Mouse (Mus musculus) heart, embryonic 15.5 days (tissue): ENCODE measurements around the gene Depdc1b. TPM values are rescaled to one million over a fixed set of nuclear protein-coding genes. Genes with fewer than 3 reads are reported as not detected.

Source experiments
- ATAC-seq: fragments of 200-750 bp; cut with Nextera tagmentation; replicated peaks from 2 replicates; pipeline ENCODE4 v1.8.0; 2017; ENCODE audit warnings: low read depth, moderate TSS enrichment; ENCODE audit not compliant: insufficient number of reproducible peaks, insufficient read depth, low FRiP score
- H3K27ac ChIP-seq: fragments of 300-500 bp; sonication (generic); 2 replicates; pipeline ENCODE4 v1.5.1; 2015; ENCODE audit warnings: mild to moderate bottlenecking, inconsistent platforms
- H3K27me3 ChIP-seq: fragments of 300-500 bp; sonication (generic); 2 replicates; pipeline ENCODE4 v1.6.1; 2015; ENCODE audit warnings: inconsistent platforms
- H3K36me3 ChIP-seq: fragments of 300-500 bp; sonication (generic); 2 replicates; pipeline ENCODE4 v1.6.1; 2015; ENCODE audit warnings: mild to moderate bottlenecking, inconsistent platforms
- H3K4me1 ChIP-seq: fragments of 300-500 bp; sonication (generic); replicated peaks from 2 replicates; pipeline ENCODE4 v1.6.1; 2015; ENCODE audit warnings: inconsistent platforms
- H3K4me2 ChIP-seq: fragments of 300-500 bp; sonication (generic); 2 replicates; pipeline ENCODE4 v1.6.1; 2015; ENCODE audit warnings: inconsistent platforms, mild to moderate bottlenecking, moderate library complexity
- H3K4me3 ChIP-seq: fragments of 300-500 bp; sonication (generic); 2 replicates; pipeline ENCODE4 v1.5.1; 2015; ENCODE audit warnings: mild to moderate bottlenecking, inconsistent platforms
- H3K9ac ChIP-seq: fragments of 300-500 bp; sonication (generic); 2 replicates; pipeline ENCODE4 v1.6.1; 2015; ENCODE audit warnings: mild to moderate bottlenecking, inconsistent platforms
- H3K9me3 ChIP-seq: fragments of 300-500 bp; sonication (generic); replicated peaks from 2 replicates; pipeline ENCODE4 v1.6.1; 2016; ENCODE audit warnings: inconsistent platforms
- WGBS: fragments of 180-500 bp; shearing (Covaris S2); methylation state at CpG from one replicate; pipeline ENCODE4 v1.1.7; 2015; ENCODE audit warnings: mixed read lengths; 5-methylcytosine and 5-hydroxymethylcytosine counted together
- polyA plus RNA-seq: library from polyadenylated mRNA; unstranded; fragments of >200 nt; fragmentation: Nextera tagmentation; extraction: Ambion mirVana; gene quantifications from 2 replicates; pipeline ENCODE4 v1.2.1, GENCODE M21; 2015

Gene Depdc1b
- polyA plus RNA-seq, 1 experiment from 2014 or later, result 3.2 TPM

DNA sequence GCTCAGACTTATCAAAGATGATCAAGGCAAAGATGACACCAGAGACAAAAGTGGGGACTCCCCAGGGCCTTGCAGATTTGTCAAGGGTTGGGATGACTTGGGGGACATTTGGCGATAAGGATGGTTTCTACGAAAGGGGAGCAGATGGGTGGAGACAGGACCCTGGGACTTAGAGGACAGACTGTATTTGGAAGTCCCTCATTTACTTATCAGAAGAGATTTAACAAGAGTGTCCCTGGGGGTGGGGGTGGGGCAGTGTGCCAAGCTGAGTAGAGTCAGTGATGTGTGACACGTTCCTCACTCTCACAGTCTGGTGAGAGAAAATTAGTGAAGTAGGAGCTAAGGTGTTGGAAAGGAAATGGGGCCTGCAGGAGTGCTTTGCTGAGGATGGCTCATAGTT, 42.1 kb downstream of the Depdc1b start:
- Histone ChIP-seq H3K9me3 (no peaks in the 10 kb centered on the region), H3K4me1 (0 out of 2 replicates have a peak, but pooled peaks cover 3% of the 10 kb centered on the region), H3K9ac (no peak overlapping the region), H3K4me2 (no peak overlapping the region), H3K4me3 (no peak overlapping the region), H3K36me3 (no peaks in the 10 kb centered on the region), H3K27ac (no peak overlapping the region), H3K27me3 (no peaks in the 10 kb centered on the region)
- no peak for ATAC-seq
- WGBS, result 54% methylated on average over 3 of the region's 3 CpGs

DNA sequence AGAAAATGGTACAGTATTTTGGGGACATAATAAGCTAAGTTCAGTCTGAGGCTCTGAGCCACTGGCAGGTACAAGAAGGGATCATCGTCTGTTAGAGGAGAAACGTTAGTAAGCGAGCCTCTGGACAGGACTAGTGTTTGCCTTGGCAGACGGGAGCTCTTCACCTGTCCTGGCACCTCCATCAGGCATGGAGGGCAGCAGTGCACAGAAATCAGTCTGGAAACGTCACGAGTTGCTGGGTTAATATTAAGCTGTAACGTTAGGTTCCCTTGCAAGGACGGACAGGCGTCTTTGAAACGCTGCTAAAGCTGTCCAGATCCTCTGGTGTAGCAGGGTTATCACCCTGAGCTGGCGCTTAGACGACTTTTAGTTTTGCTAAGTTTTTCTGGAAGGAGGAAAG, 51.4 kb downstream of the Depdc1b start:
- H3K4me2 ChIP-seq, result no peak overlapping the region
- whole genome bisulfite sequencing, result 92% methylated on average over 12 of the region's 12 CpGs
- no peak overlapping the region for H3K9ac ChIP-seq
- no peaks in the 10 kb centered on the region for H3K4me1 ChIP-seq
- no peaks in the 10 kb centered on the region for H3K27me3 ChIP-seq
- H3K9me3 ChIP-seq, result no peaks in the 10 kb centered on the region
- H3K4me3 ChIP-seq, result no peak overlapping the region
- H3K27ac ChIP-seq, result no peak overlapping the region
- H3K36me3 ChIP-seq, result 0 out of 2 replicates have a peak, but pooled peaks cover 4% of the 10 kb centered on the region
- ATAC-seq, result no peak

DNA sequence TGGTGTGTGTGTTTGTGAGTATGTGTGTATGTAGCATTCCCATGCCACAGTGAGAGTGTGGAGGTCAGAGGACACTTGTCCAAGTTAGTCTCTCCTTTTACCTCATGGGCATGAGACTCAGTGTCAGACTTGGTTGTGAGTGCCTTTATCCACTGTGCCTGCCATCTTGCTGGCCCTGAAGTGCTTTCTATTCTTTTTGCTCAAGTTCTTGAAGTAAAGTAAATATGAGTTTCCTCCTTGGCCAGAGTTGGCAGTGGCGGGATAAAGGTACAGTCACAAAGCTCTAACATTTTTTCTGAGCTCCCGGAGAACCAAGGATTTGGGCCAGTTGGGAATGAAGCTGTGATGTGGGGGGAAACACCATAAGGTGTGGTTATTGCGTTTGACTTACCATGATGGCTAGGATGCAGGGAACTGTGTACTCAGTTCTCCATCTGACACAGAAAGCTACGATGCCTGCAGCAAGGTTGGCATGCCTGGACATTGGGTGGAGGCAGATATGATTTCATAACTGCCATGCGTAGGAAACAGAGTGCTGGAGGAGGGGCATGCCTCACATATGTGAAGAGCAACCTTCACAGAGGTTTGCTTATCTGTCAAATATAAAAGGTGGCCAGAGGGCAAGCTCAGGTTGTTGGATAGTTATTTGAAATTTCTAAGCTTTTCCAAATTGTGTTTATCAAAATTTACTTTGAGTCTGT, 54.3 kb downstream of the Depdc1b start:
- H3K27ac ChIP-seq, result no peak overlapping the region
- WGBS, result 81% methylated on average over 5 of the region's 5 CpGs
- H3K4me1 ChIP-seq, result no peaks in the 10 kb centered on the region
- no peak overlapping the region for H3K4me3 ChIP-seq
- H3K27me3 ChIP-seq, result no peaks in the 10 kb centered on the region
- no peak for ATAC-seq
- H3K4me2 ChIP-seq, result no peak overlapping the region
- H3K9ac ChIP-seq, result no peak overlapping the region
- H3K9me3 ChIP-seq, result no peaks in the 10 kb centered on the region
- 0 out of 2 replicates have a peak, but pooled peaks cover 3% of the 10 kb centered on the region for H3K36me3 ChIP-seq

DNA sequence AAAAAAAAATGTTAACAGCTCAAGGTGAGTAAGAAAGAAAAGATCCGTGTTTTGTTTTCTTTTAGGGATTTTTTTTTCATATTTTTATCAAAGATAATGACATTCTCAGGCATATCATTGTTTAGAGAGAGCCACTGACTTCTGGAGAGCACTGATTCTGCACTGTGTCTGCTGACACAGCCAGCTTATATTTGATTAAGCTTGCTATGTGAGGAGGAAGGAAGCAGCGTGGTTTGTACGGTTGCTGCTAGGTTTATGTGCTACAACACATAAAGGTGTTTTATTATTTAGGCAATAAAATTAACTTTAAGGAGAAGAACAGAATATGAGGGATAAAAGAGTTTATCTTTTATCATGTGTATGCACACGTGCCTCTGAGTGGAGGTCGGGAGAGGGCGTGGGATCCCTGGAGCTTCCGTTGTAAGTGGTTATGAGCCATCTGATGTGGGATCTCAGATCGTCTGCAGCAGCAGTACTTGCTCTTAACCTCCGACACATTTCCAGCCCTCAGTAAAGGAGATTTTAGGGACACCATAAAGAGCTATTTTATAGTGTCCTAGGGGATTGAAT, 55.3 kb downstream of the Depdc1b start:
- H3K9ac ChIP-seq, result no peak overlapping the region
- WGBS, result 62% methylated on average over 9 of the region's 9 CpGs
- ATAC-seq, result no peak
- no peaks in the 10 kb centered on the region for H3K27me3 ChIP-seq
- no peaks in the 10 kb centered on the region for H3K36me3 ChIP-seq
- no peak overlapping the region for H3K4me3 ChIP-seq
- H3K4me2 ChIP-seq, result no peak overlapping the region
- H3K4me1 ChIP-seq, result no peaks in the 10 kb centered on the region
- H3K27ac ChIP-seq, result no peak overlapping the region
- no peaks in the 10 kb centered on the region for H3K9me3 ChIP-seq

DNA sequence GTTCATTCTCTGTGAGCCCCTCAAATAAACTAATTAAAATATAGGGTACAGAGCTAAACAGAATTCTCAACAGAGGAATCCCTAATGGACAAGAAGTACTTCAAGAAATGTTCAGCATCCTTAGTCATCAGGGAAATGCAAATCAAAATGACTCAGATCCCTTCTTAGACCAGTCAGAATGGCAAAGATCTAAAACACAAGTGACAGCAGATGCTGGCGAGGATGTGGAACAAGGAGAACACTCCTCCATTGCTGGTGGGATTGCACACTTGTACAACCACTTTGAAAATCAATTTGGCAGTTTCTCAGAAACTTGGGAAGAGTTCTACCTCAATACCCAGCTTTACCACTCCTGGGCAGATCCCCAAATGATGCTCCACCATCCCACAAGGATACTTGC, 57.1 kb downstream of the Depdc1b start:
- 84% methylated on average over 1 of the region's 1 CpGs for WGBS

DNA sequence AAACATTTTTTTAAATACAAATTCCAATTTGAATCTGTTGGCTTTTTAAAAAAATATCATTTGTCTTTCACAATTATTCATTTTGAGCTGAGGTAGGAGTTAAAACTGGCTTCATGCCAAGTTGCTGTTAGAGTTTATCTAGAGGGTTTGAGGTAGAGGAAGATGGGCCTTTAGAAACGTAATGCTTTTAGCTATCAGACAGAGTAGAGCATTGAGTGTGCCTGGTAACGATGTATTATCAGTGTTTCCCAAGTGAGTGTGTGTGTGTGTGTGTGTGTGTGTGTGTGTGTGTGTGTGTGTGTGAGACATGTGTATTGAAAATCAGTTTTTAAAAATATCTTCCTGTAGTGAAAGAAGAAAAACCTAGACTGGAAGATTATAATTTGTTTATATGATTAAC, 60.5 kb downstream of the Depdc1b start:
- Histone ChIP-seq H3K36me3 (no peaks in the 10 kb centered on the region), H3K9me3 (no peaks in the 10 kb centered on the region), H3K4me3 (no peak overlapping the region), H3K27ac (no peak overlapping the region), H3K4me2 (no peak overlapping the region), H3K27me3 (no peaks in the 10 kb centered on the region), H3K9ac (no peak overlapping the region), H3K4me1 (no peaks in the 10 kb centered on the region)
- no peak for ATAC-seq
- 24% methylated on average over 2 of the region's 2 CpGs for WGBS

More for the DNA sequence above, 57.1 kb downstream of the Depdc1b start:
- H3K4me3 ChIP-seq, result no peak overlapping the region
- no peak overlapping the region for H3K27ac ChIP-seq
- H3K9ac ChIP-seq, result no peak overlapping the region
- H3K4me1 ChIP-seq, result no peaks in the 10 kb centered on the region
- no peaks in the 10 kb centered on the region for H3K9me3 ChIP-seq
- H3K36me3 ChIP-seq, result no peaks in the 10 kb centered on the region
- H3K4me2 ChIP-seq, result no peak overlapping the region
- no peaks in the 10 kb centered on the region for H3K27me3 ChIP-seq
- no peak for ATAC-seq

DNA sequence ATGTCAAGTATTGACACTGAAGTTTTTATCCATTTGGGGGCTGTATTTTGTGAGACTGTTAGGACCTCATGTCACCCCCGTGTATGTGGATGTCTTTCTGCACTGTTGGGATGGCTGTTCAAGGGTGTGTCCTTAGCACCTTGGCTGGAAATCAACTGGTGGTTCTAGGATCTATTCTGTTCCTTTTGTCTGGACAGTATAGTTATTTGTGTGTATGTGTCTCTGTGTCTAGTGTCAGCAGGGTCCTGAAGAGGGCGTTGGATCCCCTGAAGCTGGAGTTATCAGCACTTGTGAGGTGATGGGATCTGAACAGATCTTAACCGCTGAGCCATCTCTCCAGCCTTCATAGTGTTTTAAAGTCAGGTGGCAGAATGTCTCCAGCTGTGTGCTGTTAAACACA, 65.0 kb downstream of the Depdc1b start:
- no peak overlapping the region for H3K4me3 ChIP-seq
- no peaks in the 10 kb centered on the region for H3K27me3 ChIP-seq
- H3K36me3 ChIP-seq, result 0 out of 2 replicates have a peak, but pooled peaks cover 3% of the 10 kb centered on the region
- H3K4me1 ChIP-seq, result no peaks in the 10 kb centered on the region
- WGBS, result 84% methylated on average over 3 of the region's 3 CpGs
- no peak overlapping the region for H3K9ac ChIP-seq
- H3K4me2 ChIP-seq, result no peak overlapping the region
- no peak overlapping the region for H3K27ac ChIP-seq
- ATAC-seq, result no peak
- no peaks in the 10 kb centered on the region for H3K9me3 ChIP-seq

DNA sequence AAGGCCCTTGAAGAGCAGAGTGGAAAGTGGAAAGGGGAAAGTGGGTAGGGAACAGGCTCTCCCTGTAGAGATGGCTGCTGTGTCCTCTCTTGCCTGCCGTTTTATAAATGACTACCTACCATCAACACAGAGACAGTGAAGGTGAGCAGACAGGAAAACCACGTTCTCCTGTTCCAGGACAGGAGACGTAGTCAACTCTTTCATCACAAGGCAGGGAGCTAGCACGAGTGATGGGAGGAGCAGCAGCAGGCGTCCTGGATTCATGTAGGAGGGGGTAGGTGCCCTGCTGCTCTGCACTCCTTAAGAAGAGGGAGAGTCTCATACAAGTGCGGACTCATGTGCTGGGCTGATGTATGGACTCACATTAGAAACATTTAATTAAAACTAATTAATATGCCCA, 66.9 kb downstream of the Depdc1b start:
- Histone ChIP-seq H3K4me3 (no peak overlapping the region), H3K27me3 (no peaks in the 10 kb centered on the region), H3K4me2 (no peak overlapping the region), H3K9ac (no peak overlapping the region), H3K4me1 (no peaks in the 10 kb centered on the region), H3K9me3 (no peaks in the 10 kb centered on the region), H3K36me3 (0 out of 2 replicates have a peak, but pooled peaks cover 3% of the 10 kb centered on the region), H3K27ac (no peak overlapping the region)
- WGBS, result 72% methylated on average over 6 of the region's 6 CpGs
- ATAC-seq, result no peak

DNA sequence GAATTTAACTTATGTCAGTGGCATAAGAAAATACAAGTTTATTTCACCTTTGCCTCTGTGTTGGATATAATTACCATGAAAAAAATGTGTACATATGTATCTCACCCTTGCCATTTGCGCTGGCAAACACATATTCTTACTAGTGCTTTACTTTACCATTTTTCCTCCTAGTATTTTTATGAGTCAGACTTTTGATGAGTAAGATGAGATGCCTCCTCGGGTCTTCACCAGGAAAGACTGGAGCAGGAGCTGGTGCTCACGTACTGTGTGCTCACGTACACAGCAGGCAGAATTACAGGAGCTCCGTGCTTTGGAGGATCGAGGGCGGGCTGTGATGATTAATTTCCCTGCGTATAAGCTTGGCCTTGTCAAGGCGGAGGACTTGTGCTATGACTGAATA, 69.9 kb downstream of the Depdc1b start:
- no peak overlapping the region for H3K27ac ChIP-seq
- no peaks in the 10 kb centered on the region for H3K4me1 ChIP-seq
- 0 out of 2 replicates have a peak, but pooled peaks cover 3% of the 10 kb centered on the region for H3K36me3 ChIP-seq
- ATAC-seq, result no peak
- WGBS, result 72% methylated on average over 9 of the region's 9 CpGs
- H3K4me2 ChIP-seq, result no peak overlapping the region
- H3K4me3 ChIP-seq, result no peak overlapping the region
- no peaks in the 10 kb centered on the region for H3K9me3 ChIP-seq
- H3K27me3 ChIP-seq, result no peaks in the 10 kb centered on the region
- H3K9ac ChIP-seq, result no peak overlapping the region

DNA sequence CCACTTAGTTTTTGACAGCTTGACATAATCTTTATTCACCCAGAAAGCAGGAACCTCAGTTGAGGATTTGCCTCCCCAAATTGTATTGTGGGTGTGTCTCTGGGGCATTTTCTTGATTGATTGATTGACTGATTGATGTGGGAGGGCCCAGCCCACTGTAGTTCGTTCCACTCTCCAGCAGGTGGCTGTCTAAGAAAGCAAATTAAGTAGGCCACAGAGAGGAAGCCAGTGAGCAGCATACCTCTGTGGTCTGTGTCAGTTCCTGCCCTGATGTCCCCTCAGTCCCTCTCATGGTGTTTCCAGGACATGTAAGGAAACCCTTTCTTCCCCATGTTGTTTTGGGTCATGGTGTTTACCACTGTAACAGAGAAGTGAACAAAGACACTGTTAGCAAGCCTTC, 74.4 kb downstream of the Depdc1b start:
- no peak overlapping the region for H3K9ac ChIP-seq
- no peak overlapping the region for H3K4me3 ChIP-seq
- H3K9me3 ChIP-seq, result no peaks in the 10 kb centered on the region
- 0% methylated on average over 1 of the region's 1 CpGs for WGBS
- no peak for ATAC-seq
- H3K27me3 ChIP-seq, result no peaks in the 10 kb centered on the region
- no peaks in the 10 kb centered on the region for H3K4me1 ChIP-seq
- H3K36me3 ChIP-seq, result no peaks in the 10 kb centered on the region
- no peak overlapping the region for H3K27ac ChIP-seq
- no peak overlapping the region for H3K4me2 ChIP-seq

DNA sequence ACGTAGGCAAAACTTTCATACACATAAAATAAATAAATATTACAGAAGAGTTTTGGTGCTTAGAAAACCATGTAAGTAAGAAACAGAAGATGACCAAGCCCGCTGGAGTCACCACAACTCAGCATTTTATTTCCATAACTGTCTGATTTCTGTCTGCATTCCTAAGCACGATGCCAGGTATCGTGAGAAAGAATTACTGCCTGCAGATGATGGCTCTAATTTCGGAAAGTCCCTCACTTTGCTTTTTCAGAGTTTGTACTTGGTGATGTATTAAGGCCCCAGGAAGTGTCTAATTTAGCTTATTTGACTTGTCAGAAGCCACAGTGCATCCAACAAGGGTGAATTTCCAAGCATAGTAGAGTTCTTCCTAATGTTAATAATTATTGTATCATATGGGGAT, 87.1 kb downstream of the Depdc1b start:
- Histone ChIP-seq H3K4me2 (no peak overlapping the region), H3K36me3 (no peaks in the 10 kb centered on the region), H3K9me3 (no peaks in the 10 kb centered on the region), H3K27ac (no peak overlapping the region), H3K4me3 (no peak overlapping the region), H3K9ac (no peak overlapping the region), H3K4me1 (no peaks in the 10 kb centered on the region), H3K27me3 (no peaks in the 10 kb centered on the region)
- ATAC-seq, result no peak
- 84% methylated on average over 5 of the region's 5 CpGs for WGBS

DNA sequence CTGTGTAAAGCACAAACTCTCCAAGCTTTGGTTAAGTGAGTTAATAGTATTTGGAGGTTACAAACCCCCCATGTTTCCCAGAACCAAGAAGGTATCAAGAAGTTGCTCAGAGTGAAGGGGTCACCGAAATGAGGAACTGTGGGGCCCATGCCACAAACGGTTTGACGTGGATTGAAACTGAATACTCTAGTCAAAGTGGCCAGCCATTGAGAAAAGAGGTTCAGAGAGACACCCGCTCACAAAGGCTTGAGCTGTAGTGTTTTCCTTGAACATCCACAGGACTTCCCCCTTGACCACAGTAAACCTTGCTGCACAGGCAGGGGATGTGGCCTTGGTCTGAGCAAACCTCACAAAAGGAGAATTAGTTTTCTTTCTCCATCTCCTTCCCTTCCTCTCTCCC, 88.2 kb downstream of the Depdc1b start:
- ATAC-seq, result no peak
- no peaks in the 10 kb centered on the region for H3K9me3 ChIP-seq
- no peak overlapping the region for H3K4me3 ChIP-seq
- H3K9ac ChIP-seq, result no peak overlapping the region
- 88% methylated on average over 4 of the region's 4 CpGs for WGBS
- H3K4me1 ChIP-seq, result no peaks in the 10 kb centered on the region
- no peak overlapping the region for H3K27ac ChIP-seq
- no peak overlapping the region for H3K4me2 ChIP-seq
- H3K27me3 ChIP-seq, result no peaks in the 10 kb centered on the region
- H3K36me3 ChIP-seq, result no peaks in the 10 kb centered on the region
